Mouse (Mus musculus): ENCODE measurements around the gene Atp13a4. TPM values are rescaled to one million over a fixed set of nuclear protein-coding genes. Genes with fewer than 3 reads are reported as not detected.

The Atp13a4 gene
- polyA plus RNA-seq, 1 experiment from 2014 or later, result not detected

DNA sequence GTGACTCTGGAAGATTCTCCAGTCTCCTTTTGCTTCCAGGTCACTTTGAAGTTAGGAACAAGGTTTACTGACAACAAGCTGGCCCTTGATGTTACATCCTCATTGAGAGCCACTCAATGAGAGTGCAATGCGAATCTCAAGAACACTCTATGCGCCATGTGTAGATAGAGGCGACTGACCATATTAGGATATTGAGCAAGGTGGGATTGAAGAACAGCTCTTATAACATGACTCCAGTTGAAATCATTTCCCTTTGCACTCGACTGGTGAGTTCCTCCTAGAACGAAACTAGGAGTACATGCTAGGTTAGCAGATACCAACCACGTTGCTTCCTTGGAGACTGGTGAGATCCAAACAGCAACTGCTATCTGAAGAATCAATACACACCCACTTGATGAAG lies 64.3 kb downstream of the Atp13a4 start:
- Histone ChIP-seq H3K9me3 (replicated peaks) (no peaks in the 10 kb centered on the region), H3K36me3 (replicated peaks) (no peaks in the 10 kb centered on the region), H3K27ac (replicated peaks) (no peak overlapping the region), H3K9ac (no peak overlapping the region), H3K4me1 (replicated peaks) (no peaks in the 10 kb centered on the region), H3K27me3 (no peaks in the 10 kb centered on the region), H3K4me2 (no peak overlapping the region), H3K4me3 (replicated peaks) (no peak overlapping the region)
- no peak for ATAC-seq (ENCODE audit: insufficient read depth)
- WGBS (ENCODE audit: insufficient replicate concordance), result 61% methylated on average over 6 of the region's 6 CpGs

GRCm38 (mm10) chr16:29463798-29464197 lies 80.9 kb downstream of the Atp13a4 start:
- no peaks in the 10 kb centered on the region for H3K36me3 ChIP-seq (replicated peaks)
- H3K9me3 ChIP-seq (replicated peaks), result no peaks in the 10 kb centered on the region
- ATAC-seq (ENCODE audit: insufficient read depth), result no peak
- H3K27me3 ChIP-seq, result no peaks in the 10 kb centered on the region
- no peak overlapping the region for H3K9ac ChIP-seq
- H3K4me2 ChIP-seq, result no peak overlapping the region
- WGBS (ENCODE audit: insufficient replicate concordance), result 36% methylated on average over 3 of the region's 3 CpGs
- H3K4me3 ChIP-seq (replicated peaks), result no peak overlapping the region
- no peak overlapping the region for H3K27ac ChIP-seq (replicated peaks)
- no peaks in the 10 kb centered on the region for H3K4me1 ChIP-seq (replicated peaks)

GRCm38 (mm10) chr16:29459331-29459730 lies 85.3 kb downstream of the Atp13a4 start:
- Histone ChIP-seq H3K27me3 (no peaks in the 10 kb centered on the region), H3K4me1 (replicated peaks) (no peaks in the 10 kb centered on the region), H3K27ac (replicated peaks) (no peak overlapping the region), H3K9me3 (replicated peaks) (no peaks in the 10 kb centered on the region), H3K36me3 (replicated peaks) (no peaks in the 10 kb centered on the region), H3K4me2 (no peak overlapping the region), H3K4me3 (replicated peaks) (no peak overlapping the region), H3K9ac (no peak overlapping the region)
- ATAC-seq (ENCODE audit: insufficient read depth), result no peak
- WGBS (ENCODE audit: insufficient replicate concordance), result 73% methylated on average over 10 of the region's 10 CpGs

DNA sequence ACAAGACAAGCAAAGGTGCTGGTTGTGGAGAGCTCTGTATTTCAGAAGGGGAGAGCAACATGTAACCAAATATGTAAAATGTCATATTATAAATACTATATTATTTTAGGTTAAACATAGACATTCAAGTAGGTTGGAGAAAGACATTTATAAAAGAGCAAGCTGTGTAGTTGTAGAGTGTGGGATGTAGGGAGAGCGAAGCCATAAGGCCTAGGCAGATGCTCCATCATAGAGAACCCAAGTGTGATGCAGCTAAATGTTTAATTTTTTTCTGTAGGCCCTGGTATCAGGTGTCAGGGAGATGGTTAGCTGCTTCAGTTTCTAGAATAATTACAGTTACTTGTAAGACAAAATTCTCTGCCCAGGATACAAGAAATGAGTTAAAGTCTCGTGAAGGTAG lies 87.8 kb downstream of the Atp13a4 start:
- H3K4me3 ChIP-seq (replicated peaks), result no peak overlapping the region
- H3K27ac ChIP-seq (replicated peaks), result no peak overlapping the region

GRCm38 (mm10) chr16:29453282-29453681 lies 91.4 kb downstream of the Atp13a4 start:
- H3K4me1 ChIP-seq (replicated peaks), result no peaks in the 10 kb centered on the region
- no peak overlapping the region for H3K4me3 ChIP-seq (replicated peaks)
- 30% methylated on average over 6 of the region's 6 CpGs for WGBS (ENCODE audit: insufficient replicate concordance)
- no peaks in the 10 kb centered on the region for H3K27me3 ChIP-seq
- H3K9me3 ChIP-seq (replicated peaks), result no peaks in the 10 kb centered on the region
- H3K36me3 ChIP-seq (replicated peaks), result no peaks in the 10 kb centered on the region
- ATAC-seq (ENCODE audit: insufficient read depth), result no peak
- H3K27ac ChIP-seq (replicated peaks), result no peak overlapping the region
- H3K9ac ChIP-seq, result no peak overlapping the region
- no peak overlapping the region for H3K4me2 ChIP-seq

More for the DNA sequence above, 87.8 kb downstream of the Atp13a4 start:
- Histone ChIP-seq H3K36me3 (replicated peaks) (no peaks in the 10 kb centered on the region), H3K27me3 (no peaks in the 10 kb centered on the region), H3K9me3 (replicated peaks) (no peaks in the 10 kb centered on the region), H3K4me1 (replicated peaks) (no peaks in the 10 kb centered on the region), H3K9ac (no peak overlapping the region), H3K4me2 (no peak overlapping the region)
- no peak for ATAC-seq (ENCODE audit: insufficient read depth)
- 70% methylated on average over 2 of the region's 2 CpGs for WGBS (ENCODE audit: insufficient replicate concordance)

GRCm38 (mm10) chr16:29451706-29452105 lies 93.0 kb downstream of the Atp13a4 start:
- H3K4me3 ChIP-seq (replicated peaks), result no peak overlapping the region
- no peak overlapping the region for H3K4me2 ChIP-seq
- H3K9me3 ChIP-seq (replicated peaks), result no peaks in the 10 kb centered on the region
- WGBS (ENCODE audit: insufficient replicate concordance), result 24% methylated on average over 3 of the region's 3 CpGs
- no peak overlapping the region for H3K9ac ChIP-seq
- H3K27me3 ChIP-seq, result no peaks in the 10 kb centered on the region
- no peak for ATAC-seq (ENCODE audit: insufficient read depth)
- H3K4me1 ChIP-seq (replicated peaks), result no peaks in the 10 kb centered on the region
- H3K36me3 ChIP-seq (replicated peaks), result no peaks in the 10 kb centered on the region
- H3K27ac ChIP-seq (replicated peaks), result no peak overlapping the region

GRCm38 (mm10) chr16:29442126-29442525 lies 102.5 kb downstream of the Atp13a4 start:
- no peak overlapping the region for H3K27ac ChIP-seq (replicated peaks)
- H3K9me3 ChIP-seq (replicated peaks), result no peaks in the 10 kb centered on the region
- H3K27me3 ChIP-seq, result no peaks in the 10 kb centered on the region
- no peaks in the 10 kb centered on the region for H3K4me1 ChIP-seq (replicated peaks)
- no peak overlapping the region for H3K4me2 ChIP-seq
- H3K4me3 ChIP-seq (replicated peaks), result no peak overlapping the region
- WGBS (ENCODE audit: insufficient replicate concordance), result 48% methylated on average over 3 of the region's 3 CpGs
- H3K9ac ChIP-seq, result no peak overlapping the region
- H3K36me3 ChIP-seq (replicated peaks), result no peaks in the 10 kb centered on the region
- ATAC-seq (ENCODE audit: insufficient read depth), result no peak

DNA sequence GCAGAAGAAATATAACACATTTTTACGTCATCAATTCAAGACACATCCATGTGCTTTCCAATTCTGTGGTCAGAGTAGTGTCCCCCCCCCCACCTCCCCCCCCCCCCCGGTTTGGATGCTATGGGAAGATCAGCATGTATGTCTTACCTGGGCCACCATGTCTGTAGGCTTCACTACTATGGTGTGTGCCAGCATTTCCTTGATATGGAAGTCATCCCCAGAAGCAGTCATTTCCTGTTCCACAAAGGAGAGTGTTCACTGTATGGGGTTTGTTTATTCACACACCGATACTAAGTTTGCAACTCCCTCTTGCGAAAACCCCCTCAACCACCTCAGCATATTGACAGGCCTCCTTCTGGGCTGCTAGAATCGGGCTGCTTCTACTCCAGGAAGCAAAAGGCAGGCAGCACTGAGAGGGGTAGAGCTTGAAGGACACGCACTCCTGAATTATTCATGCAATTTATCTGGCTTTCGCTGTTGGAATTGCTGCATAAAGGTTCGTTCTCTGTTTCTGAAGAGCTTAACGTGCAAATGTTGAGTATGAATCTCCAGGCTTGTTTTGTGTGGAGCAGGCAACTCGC lies 103.2 kb downstream of the Atp13a4 start:
- Histone ChIP-seq H3K27me3 (no peaks in the 10 kb centered on the region), H3K36me3 (replicated peaks) (no peaks in the 10 kb centered on the region), H3K27ac (replicated peaks) (no peak overlapping the region), H3K9me3 (replicated peaks) (no peaks in the 10 kb centered on the region), H3K9ac (no peak overlapping the region), H3K4me3 (replicated peaks) (no peak overlapping the region), H3K4me2 (no peak overlapping the region), H3K4me1 (replicated peaks) (no peaks in the 10 kb centered on the region)
- WGBS (ENCODE audit: insufficient replicate concordance), result 54% methylated on average over 10 of the region's 10 CpGs
- no peak for ATAC-seq (ENCODE audit: insufficient read depth)

DNA sequence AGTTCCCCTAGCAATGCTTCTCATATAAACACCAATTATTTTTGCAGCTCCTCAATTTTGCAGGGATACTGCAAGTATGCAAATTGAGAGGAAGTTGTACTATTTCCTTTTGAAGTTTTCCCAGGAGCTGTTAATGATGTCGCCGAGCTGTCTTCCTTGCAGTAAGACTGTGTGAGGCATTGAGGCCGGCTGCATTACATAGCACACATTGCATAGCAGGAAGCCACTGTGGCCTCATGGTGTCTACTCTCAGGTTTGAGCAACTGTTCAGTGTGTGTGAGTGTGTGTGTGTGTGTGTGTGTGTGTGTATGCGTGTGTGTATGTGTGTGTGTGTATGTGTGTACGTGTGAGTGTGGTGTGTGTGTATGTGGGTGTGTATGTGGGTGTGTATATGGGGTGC lies 106.6 kb downstream of the Atp13a4 start:
- no peaks in the 10 kb centered on the region for H3K4me1 ChIP-seq (replicated peaks)
- H3K27ac ChIP-seq (replicated peaks), result no peak overlapping the region
- no peaks in the 10 kb centered on the region for H3K36me3 ChIP-seq (replicated peaks)
- H3K4me3 ChIP-seq (replicated peaks), result no peak overlapping the region
- H3K4me2 ChIP-seq, result no peak overlapping the region
- no peak overlapping the region for H3K9ac ChIP-seq
- no peaks in the 10 kb centered on the region for H3K9me3 ChIP-seq (replicated peaks)
- no peak for ATAC-seq (ENCODE audit: insufficient read depth)
- H3K27me3 ChIP-seq, result no peaks in the 10 kb centered on the region
- 53% methylated on average over 5 of the region's 5 CpGs for WGBS (ENCODE audit: insufficient replicate concordance)

GRCm38 (mm10) chr16:29435746-29436145 lies 108.9 kb downstream of the Atp13a4 start:
- Histone ChIP-seq H3K4me3 (replicated peaks) (no peak overlapping the region), H3K27me3 (no peaks in the 10 kb centered on the region), H3K4me1 (replicated peaks) (no peaks in the 10 kb centered on the region), H3K27ac (replicated peaks) (no peak overlapping the region), H3K36me3 (replicated peaks) (no peaks in the 10 kb centered on the region), H3K4me2 (no peak overlapping the region), H3K9ac (no peak overlapping the region), H3K9me3 (replicated peaks) (no peaks in the 10 kb centered on the region)
- 44% methylated on average over 6 of the region's 6 CpGs for WGBS (ENCODE audit: insufficient replicate concordance)
- no peak for ATAC-seq (ENCODE audit: insufficient read depth)

DNA sequence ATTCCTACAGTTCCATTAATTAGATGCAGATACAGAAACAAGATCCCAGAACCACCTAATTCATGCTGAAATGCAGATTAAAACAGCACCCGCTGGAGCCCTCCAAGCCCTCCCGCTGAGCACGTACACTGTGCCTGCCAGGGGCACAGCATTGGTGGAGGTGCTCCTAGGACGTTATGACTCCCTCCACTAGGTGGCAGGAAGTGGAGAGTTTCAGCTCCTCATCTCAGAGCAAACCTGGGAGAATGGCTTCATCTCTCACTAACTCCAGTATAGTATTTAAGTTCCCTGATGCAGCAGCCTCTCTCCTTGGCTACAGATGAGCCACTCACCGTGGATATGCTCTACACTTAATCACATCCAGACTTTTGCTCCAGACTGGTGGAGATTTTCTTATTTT lies 110.0 kb downstream of the Atp13a4 start:
- no peaks in the 10 kb centered on the region for H3K4me1 ChIP-seq (replicated peaks)
- no peak overlapping the region for H3K4me3 ChIP-seq (replicated peaks)
- no peaks in the 10 kb centered on the region for H3K9me3 ChIP-seq (replicated peaks)
- no peaks in the 10 kb centered on the region for H3K27me3 ChIP-seq
- no peak overlapping the region for H3K9ac ChIP-seq
- no peak overlapping the region for H3K4me2 ChIP-seq
- 10% methylated on average over 5 of the region's 5 CpGs for WGBS (ENCODE audit: insufficient replicate concordance)
- ATAC-seq (ENCODE audit: insufficient read depth), result no peak
- H3K27ac ChIP-seq (replicated peaks), result no peak overlapping the region
- no peaks in the 10 kb centered on the region for H3K36me3 ChIP-seq (replicated peaks)

- no peaks in the 10 kb centered on the region for H3K36me3 ChIP-seq (replicated peaks)
- no peaks in the 10 kb centered on the region for H3K9me3 ChIP-seq (replicated peaks)
- H3K27me3 ChIP-seq, result no peaks in the 10 kb centered on the region
- H3K9ac ChIP-seq, result no peak overlapping the region
- H3K27ac ChIP-seq (replicated peaks), result no peak overlapping the region
- no peaks in the 10 kb centered on the region for H3K4me1 ChIP-seq (replicated peaks)
- no peak overlapping the region for H3K4me2 ChIP-seq
- WGBS (ENCODE audit: insufficient replicate concordance), result 69% methylated on average over 6 of the region's 6 CpGs
- no peak for ATAC-seq (ENCODE audit: insufficient read depth)
- no peak overlapping the region for H3K4me3 ChIP-seq (replicated peaks)
Observed at GRCm38 (mm10) chr16:29414822-29415221, 129.8 kb downstream of the Atp13a4 start.

Measured in liver, embryonic 15.5 days (tissue).